Mouse (Mus musculus): Measurements from ENCODE around the gene Plpp1. TPM values are rescaled to one million over a fixed set of nuclear protein-coding genes. Genes with fewer than 3 reads are reported as not detected.

Gene Plpp1
- polyA plus RNA-seq, 2 experiments, result 16.5 to 32.7 TPM

- Histone ChIP-seq H3K27ac (peak overlapping the region; percentile 18), H3K36me3 (replicated peaks; ENCODE audit: control insufficient read depth, insufficient read depth, low read depth) (no peaks in the 10 kb centered on the region), H3K27me3 (ENCODE audit: control insufficient read depth, insufficient read depth, low read length) (no peaks in the 10 kb centered on the region), H3K4me1 (replicated peaks; ENCODE audit: control insufficient read depth in 2 of 2, insufficient read depth in 2 of 2, low read length in 1 of 2) (peaks cover 41 to 45% of the 10 kb centered on the region in 2 experiments), H3K9me3 (ENCODE audit: control insufficient read depth, low read length) (no peaks in the 10 kb centered on the region), H3K9ac (replicated peaks) (0 out of 2 replicates have a peak overlapping the region, but pooled peaks have one; percentile 38), H3K4me3 (ENCODE audit: insufficient read depth in 1 of 2, low read depth in 2 of 2, low read length in 2 of 2) (no peak overlapping the region), H3K4me2 (ENCODE audit: low read depth) (peak overlapping the region; percentile 41)
- TF ChIP-seq EP300 (IDR thresholded peaks at IDR 0.05; ENCODE audit: low read depth) (no peak), CTCF (IDR thresholded peaks at IDR 0.05; ENCODE audit: low read depth) (no peak)
- DNase-seq (ENCODE audit: low read depth in 3 of 3, low spot score in 3 of 3) (no peak), ATAC-seq (ENCODE audit: insufficient read depth) (no peak)
- 50% methylated on average over 3 of the region's 3 CpGs for WGBS (ENCODE audit: insufficient replicate concordance)
These were observed 33.3 kb downstream of the Plpp1 start for GRCm38 (mm10) chr13:112833895-112834263.

GRCm38 (mm10) chr13:112835113-112835512 lies 34.5 kb downstream of the Plpp1 start:
- Histone ChIP-seq H3K36me3 (replicated peaks; ENCODE audit: control insufficient read depth, insufficient read depth, low read depth) (no peaks in the 10 kb centered on the region), H3K27ac (no peak overlapping the region), H3K4me3 (ENCODE audit: insufficient read depth in 1 of 2, low read depth in 2 of 2, low read length in 2 of 2) (no peak overlapping the region), H3K9ac (replicated peaks) (no peak overlapping the region), H3K4me1 (replicated peaks; ENCODE audit: control insufficient read depth in 2 of 2, insufficient read depth in 2 of 2, low read length in 1 of 2) (peaks cover 47 to 49% of the 10 kb centered on the region in 2 experiments), H3K4me2 (ENCODE audit: low read depth) (no peak overlapping the region), H3K9me3 (ENCODE audit: control insufficient read depth, low read length) (no peaks in the 10 kb centered on the region), H3K27me3 (ENCODE audit: control insufficient read depth, insufficient read depth, low read length) (no peaks in the 10 kb centered on the region)
- WGBS (ENCODE audit: insufficient replicate concordance), result 65% methylated on average over 12 of the region's 12 CpGs
- DNase-seq (ENCODE audit: low read depth in 3 of 3, low spot score in 3 of 3) (no peak), ATAC-seq (ENCODE audit: insufficient read depth) (no peak)
- no peak for TF ChIP-seq EP300 (IDR thresholded peaks at IDR 0.05; ENCODE audit: low read depth)
- TF ChIP-seq CTCF (IDR thresholded peaks at IDR 0.05; ENCODE audit: low read depth), result no peak

GRCm38 (mm10) chr13:112836951-112837350 lies 36.4 kb downstream of the Plpp1 start:
- Histone ChIP-seq H3K27me3 (ENCODE audit: control insufficient read depth, insufficient read depth, low read length) (no peaks in the 10 kb centered on the region), H3K9ac (replicated peaks) (no peak overlapping the region), H3K36me3 (replicated peaks; ENCODE audit: control insufficient read depth, insufficient read depth, low read depth) (no peaks in the 10 kb centered on the region), H3K4me3 (ENCODE audit: insufficient read depth in 1 of 2, low read depth in 2 of 2, low read length in 2 of 2) (no peak overlapping the region), H3K4me2 (ENCODE audit: low read depth) (no peak overlapping the region), H3K4me1 (replicated peaks; ENCODE audit: control insufficient read depth in 2 of 2, insufficient read depth in 2 of 2, low read length in 1 of 2) (peaks cover 46 to 49% of the 10 kb centered on the region in 2 experiments), H3K27ac (no peak overlapping the region), H3K9me3 (ENCODE audit: control insufficient read depth, low read length) (no peaks in the 10 kb centered on the region)
- ATAC-seq (ENCODE audit: insufficient read depth) (no peak), DNase-seq (ENCODE audit: low read depth in 3 of 3, low spot score in 3 of 3) (no peak)
- 83% methylated on average over 2 of the region's 2 CpGs for WGBS (ENCODE audit: insufficient replicate concordance)
- TF ChIP-seq EP300 (IDR thresholded peaks at IDR 0.05; ENCODE audit: low read depth), result no peak
- no peak for TF ChIP-seq CTCF (IDR thresholded peaks at IDR 0.05; ENCODE audit: low read depth)

GRCm38 (mm10) chr13:112837621-112838155 lies 37.1 kb downstream of the Plpp1 start:
- Histone ChIP-seq H3K4me1 (replicated peaks; ENCODE audit: control insufficient read depth in 2 of 2, insufficient read depth in 2 of 2, low read length in 1 of 2) (peaks cover 38 to 44% of the 10 kb centered on the region in 2 experiments), H3K4me3 (ENCODE audit: insufficient read depth in 1 of 2, low read depth in 2 of 2, low read length in 2 of 2) (no peak overlapping the region), H3K9ac (replicated peaks) (no peak overlapping the region; the same call in 1 of the 2 replicates), H3K27me3 (ENCODE audit: control insufficient read depth, insufficient read depth, low read length) (no peaks in the 10 kb centered on the region), H3K27ac (peak overlapping the region; percentile 86), H3K9me3 (ENCODE audit: control insufficient read depth, low read length) (no peaks in the 10 kb centered on the region), H3K4me2 (ENCODE audit: low read depth) (peak overlapping the region; percentile 64), H3K36me3 (replicated peaks; ENCODE audit: control insufficient read depth, insufficient read depth, low read depth) (no peaks in the 10 kb centered on the region; the same call in 1 of the 2 replicates)
- TF ChIP-seq EP300 (IDR thresholded peaks at IDR 0.05; ENCODE audit: low read depth), result no peak
- TF ChIP-seq CTCF (IDR thresholded peaks at IDR 0.05; ENCODE audit: low read depth), result no peak
- DNase-seq (ENCODE audit: low read depth in 3 of 3, low spot score in 3 of 3), result no peak
- WGBS (ENCODE audit: insufficient replicate concordance), result 72% methylated on average over 9 of the region's 9 CpGs
- ATAC-seq (ENCODE audit: insufficient read depth), result no peak

GRCm38 (mm10) chr13:112838562-112839232 lies 38.1 kb downstream of the Plpp1 start:
- peak overlapping the region; percentile 86 for H3K27ac ChIP-seq
- DNase-seq (ENCODE audit: low read depth in 3 of 3, low spot score in 3 of 3), result peak; percentile 75 to 85 (median 79)
- ATAC-seq (ENCODE audit: insufficient read depth), result peak; percentile 98
- peak overlapping the region; percentile 57 for H3K9ac ChIP-seq (replicated peaks)
- TF ChIP-seq CTCF (IDR thresholded peaks at IDR 0.05; ENCODE audit: low read depth), result no peak
- peak; percentile 95 for TF ChIP-seq EP300 (IDR thresholded peaks at IDR 0.05; ENCODE audit: low read depth)
- peak overlapping the region; percentile 64 for H3K4me2 ChIP-seq (ENCODE audit: low read depth)
- 28% methylated on average over 6 of the region's 6 CpGs for WGBS (ENCODE audit: insufficient replicate concordance)
- no peaks in the 10 kb centered on the region for H3K9me3 ChIP-seq (ENCODE audit: control insufficient read depth, low read length)
- H3K4me1 ChIP-seq (replicated peaks; ENCODE audit: control insufficient read depth in 2 of 2, insufficient read depth in 2 of 2, low read length in 1 of 2), result peaks cover 28 to 36% of the 10 kb centered on the region in 2 experiments
- H3K27me3 ChIP-seq (ENCODE audit: control insufficient read depth, insufficient read depth, low read length), result no peaks in the 10 kb centered on the region
- no peaks in the 10 kb centered on the region; the same call in 1 of the 2 replicates for H3K36me3 ChIP-seq (replicated peaks; ENCODE audit: control insufficient read depth, insufficient read depth, low read depth)
- peak overlapping the region in 1 of 2 experiments; percentile 20; a peak in 1 of 4 replicates for H3K4me3 ChIP-seq (ENCODE audit: insufficient read depth in 1 of 2, low read depth in 2 of 2, low read length in 2 of 2)
